Mouse (Mus musculus) layer of hippocampus, adult 11-12 months (tissue): ENCODE results near the gene Hbp1.

ENCODE experiments used
- DNase-seq: peaks from one replicate; pipeline ENCODE4 v3.0.0; 2022; ENCODE audit warnings: low spot score

The Hbp1 gene

GRCm38 (mm10) chr12:31950659-31951031, 310 bp upstream of the Hbp1 start:
- no peak for DNase-seq

- peak; percentile 93 for DNase-seq
Observed at GRCm38 (mm10) chr12:31949193-31949741, 1.1 kb downstream of the Hbp1 start.

- no peak for DNase-seq
Observed at GRCm38 (mm10) chr12:31948101-31949000, 2.0 kb downstream of the Hbp1 start.

- DNase-seq = no peak
Observed at GRCm38 (mm10) chr12:31947476-31947875, 2.9 kb downstream of the Hbp1 start.

DNA sequence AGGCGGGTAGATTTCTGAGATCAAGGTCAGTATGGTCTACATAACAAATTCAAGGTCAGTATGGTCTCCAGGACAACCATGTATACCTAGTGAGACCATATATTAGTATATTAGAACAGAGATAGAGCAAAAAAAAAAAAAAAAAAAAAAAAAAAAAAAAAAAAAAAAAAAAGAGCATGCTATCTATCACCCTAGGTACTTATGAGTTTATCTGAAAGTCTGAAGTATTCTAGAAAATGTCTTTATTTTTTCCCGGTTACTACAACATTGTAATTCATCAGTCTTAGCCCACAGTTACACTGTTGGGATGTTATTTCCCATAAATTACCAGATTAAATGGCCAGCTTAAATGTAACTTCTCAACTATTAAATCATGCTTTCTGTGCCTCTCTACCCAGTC, 5.9 kb downstream of the Hbp1 start:
- no peak for DNase-seq

GRCm38 (mm10) chr12:31943020-31943654, 7.2 kb downstream of the Hbp1 start:
- no peak for DNase-seq

- no peak for DNase-seq
Observed at GRCm38 (mm10) chr12:31939026-31939425, 11.3 kb downstream of the Hbp1 start.

- no peak for DNase-seq
Observed at GRCm38 (mm10) chr12:31938391-31938997, 11.8 kb downstream of the Hbp1 start.

GRCm38 (mm10) chr12:31937613-31938012, 12.7 kb downstream of the Hbp1 start:
- DNase-seq = no peak

DNA sequence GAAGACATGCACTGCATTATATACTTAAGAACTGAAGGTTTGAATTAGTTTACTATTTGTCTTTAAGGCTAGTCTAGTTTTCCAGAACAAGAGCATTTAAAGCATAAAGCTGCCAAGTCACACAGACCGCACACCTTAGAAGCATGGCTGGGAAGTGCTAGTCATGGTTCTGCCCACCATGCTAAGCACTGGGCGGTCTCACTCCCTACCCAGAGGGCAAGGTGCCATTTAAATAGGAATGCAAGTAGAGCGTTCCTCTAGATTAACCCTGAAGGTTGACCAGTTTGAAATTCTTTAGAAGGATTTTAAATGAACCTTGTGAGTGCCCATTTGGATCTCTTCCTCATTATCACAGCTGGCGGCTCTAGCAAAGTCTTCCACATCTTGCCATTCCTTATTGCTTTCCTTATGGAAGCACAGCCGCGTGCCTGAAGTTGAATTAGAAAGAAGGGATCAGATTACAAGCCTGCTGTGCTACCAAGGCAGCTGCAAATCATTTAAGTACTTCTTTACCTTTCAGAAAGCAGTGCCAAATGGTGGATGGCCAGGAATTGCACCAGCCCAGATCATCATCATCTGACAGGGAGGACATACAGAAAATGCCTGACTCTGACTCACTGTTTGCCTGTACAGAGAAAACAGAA, 13.6 kb downstream of the Hbp1 start:
- DNase-seq = no peak

- no peak for DNase-seq
Observed at GRCm38 (mm10) chr12:31931818-31932217, 18.5 kb downstream of the Hbp1 start.

- DNase-seq = no peak
Observed at GRCm38 (mm10) chr12:31928498-31928897, 21.8 kb downstream of the Hbp1 start.

- DNase-seq = peak; percentile 77
Observed at GRCm38 (mm10) chr12:31926661-31927061, 23.7 kb downstream of the Hbp1 start.

DNA sequence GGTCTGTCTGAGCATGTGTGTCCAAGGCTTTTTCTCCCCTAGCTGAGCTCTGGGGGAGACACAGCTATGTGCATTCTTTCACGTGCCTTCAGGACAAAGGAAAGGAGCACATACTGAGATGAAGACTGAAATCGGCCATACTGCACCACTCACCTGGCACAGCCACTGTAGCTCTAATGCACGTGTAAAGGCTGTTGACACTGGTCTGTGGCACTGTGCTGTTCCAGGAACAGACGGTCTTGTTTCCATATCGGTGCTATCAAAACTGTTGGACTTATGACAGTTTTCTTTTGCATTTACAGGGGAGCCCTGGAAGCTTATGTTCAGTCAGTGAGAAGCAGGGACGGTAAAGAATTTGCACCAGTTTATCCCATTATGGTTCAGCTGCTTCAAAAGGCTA, 25.0 kb downstream of the Hbp1 start:
- DNase-seq = no peak

GRCm38 (mm10) chr12:31924135-31924534, 26.2 kb downstream of the Hbp1 start:
- DNase-seq = no peak

GRCm38 (mm10) chr12:31920464-31921405, 29.6 kb downstream of the Hbp1 start:
- DNase-seq = no peak

DNA sequence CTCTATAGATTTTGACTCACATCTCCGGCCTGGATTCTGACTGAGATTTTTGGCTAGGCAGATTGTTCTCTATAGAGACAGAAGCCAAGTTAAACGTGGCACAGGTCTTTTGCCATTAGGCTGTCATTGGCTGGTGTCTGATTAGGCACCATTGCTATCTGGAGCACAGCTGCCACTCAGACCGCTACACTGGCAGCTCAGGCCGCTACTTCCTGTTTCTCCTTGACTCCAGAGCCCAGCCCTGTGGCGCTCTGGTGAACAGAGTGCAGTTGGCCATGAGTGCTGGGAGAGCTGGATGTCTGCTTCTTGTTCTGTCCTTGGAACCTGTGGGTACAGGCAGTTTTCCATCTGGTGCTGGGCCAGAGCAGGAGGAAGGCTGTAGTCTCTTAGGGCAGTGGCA, 33.1 kb downstream of the Hbp1 start:
- DNase-seq = no peak

GRCm38 (mm10) chr12:31916691-31917090, 33.6 kb downstream of the Hbp1 start:
- no peak for DNase-seq

DNA sequence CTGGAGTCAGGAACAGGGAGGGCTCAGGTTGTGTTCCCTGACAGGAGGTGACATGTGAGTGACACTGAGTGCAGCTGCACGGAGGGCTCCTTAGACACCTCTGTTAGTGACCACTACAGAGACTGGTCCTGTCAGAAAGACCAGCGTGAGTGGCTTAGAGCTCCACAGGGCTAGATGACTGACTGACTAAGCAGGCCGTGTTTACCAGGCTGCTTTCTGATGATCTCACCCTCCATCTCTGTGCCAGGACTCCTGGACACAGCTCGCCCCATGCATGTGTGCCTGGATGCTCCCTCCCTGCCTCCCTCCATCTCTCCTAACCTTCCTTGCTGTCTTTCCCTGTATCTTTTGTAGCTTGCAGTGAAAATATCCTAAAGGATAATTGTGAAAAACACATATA, 36.7 kb downstream of the Hbp1 start:
- peak; percentile 60 for DNase-seq

GRCm38 (mm10) chr12:31912966-31913551, 37.3 kb downstream of the Hbp1 start:
- no peak for DNase-seq

GRCm38 (mm10) chr12:31907436-31907835, 42.9 kb downstream of the Hbp1 start:
- DNase-seq = no peak
